Mouse (Mus musculus) cortical plate, adult 2 months (tissue): ENCODE results near the gene Shq1.

Experiments
- CTCF ChIP-seq: fragments of 200-500 bp; IDR thresholded peaks from 2 replicates; pipeline ENCODE4 v1.5.1; 2011; ENCODE audit warnings: mild to moderate bottlenecking, control low read depth, low read length; ENCODE audit not compliant: insufficient read depth; ENCODE audit errors: extremely low read depth
- POLR2A ChIP-seq: fragments of 200-500 bp; IDR thresholded peaks from 2 replicates; pipeline ENCODE4 v1.6.1; 2011; ENCODE audit warnings: mild to moderate bottlenecking, low read length, control low read depth; ENCODE audit not compliant: insufficient read depth; ENCODE audit errors: extremely low read depth

DNA sequence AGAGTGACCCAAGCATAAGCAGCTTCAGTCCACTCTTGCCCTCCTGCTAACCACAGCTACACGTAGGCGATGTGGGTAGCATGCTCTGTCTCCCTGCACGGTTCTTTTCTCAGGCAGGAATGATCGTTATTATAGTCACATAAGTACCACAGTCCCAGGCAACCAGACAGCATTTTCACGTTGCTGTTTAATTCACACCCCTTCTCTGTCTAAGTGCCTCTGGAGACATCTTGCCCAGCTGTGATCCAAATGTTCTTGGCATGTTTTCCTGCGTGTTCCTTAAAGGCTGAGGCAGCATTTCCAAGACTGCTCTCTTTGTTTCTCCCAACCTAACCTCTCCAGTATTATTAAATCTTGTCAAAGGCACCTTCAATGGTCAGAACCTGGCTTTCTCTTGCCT is 67.3 kb downstream of the Shq1 start:
- no peak for TF ChIP-seq POLR2A
- no peak for TF ChIP-seq CTCF
